Mouse (Mus musculus) thymus, postnatal 4 days (tissue): Measurements from ENCODE around the gene Olfr69.
"Not testable (repeated sequence)": the region's sequence is repeated elsewhere in the genome, so short reads cannot be mapped to it uniquely, and the experiment has no call there.

ENCODE experiments used
- DNase-seq: peaks from one replicate; pipeline ENCODE4 v3.0.0; 2021

Olfr69 gene

GRCm38 (mm10) chr7:103771494-103771893, at the start of gene Olfr69:
Gene Olfr69, minus strand, starts transcription at chr7:103771594.
- no peak for DNase-seq

DNA sequence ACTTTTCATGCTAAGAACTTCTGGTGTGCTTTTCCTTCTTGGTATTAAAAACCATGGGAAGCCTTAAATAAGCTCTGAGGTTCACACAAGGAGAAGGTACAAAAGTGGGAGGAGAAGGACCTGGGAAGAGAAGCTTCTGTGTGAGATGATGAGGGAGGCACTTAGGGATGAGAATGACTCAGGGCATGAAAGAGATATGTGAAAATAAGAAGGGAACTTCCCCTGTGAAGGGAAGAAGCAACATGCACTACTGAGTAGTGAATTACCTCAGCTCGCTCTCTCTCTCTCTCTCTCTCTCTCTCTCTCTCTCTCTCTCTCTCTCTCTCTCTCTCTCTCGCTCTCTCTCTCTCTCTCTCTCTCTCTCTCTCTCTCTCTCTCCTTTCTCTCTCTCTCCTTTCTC, 43.7 kb upstream of the Olfr69 start:
- DNase-seq, result not testable (repeated sequence)

GRCm38 (mm10) chr7:103813766-103814165, 42.4 kb upstream of the Olfr69 start, which contains the start of gene Hbb-bt:
Gene Hbb-bt, minus strand, starts transcription at chr7:103813996.
- DNase-seq, result no peak

- DNase-seq, result not testable (repeated sequence)
These were observed 41.8 kb upstream of the Olfr69 start for GRCm38 (mm10) chr7:103813152-103813551.

DNA sequence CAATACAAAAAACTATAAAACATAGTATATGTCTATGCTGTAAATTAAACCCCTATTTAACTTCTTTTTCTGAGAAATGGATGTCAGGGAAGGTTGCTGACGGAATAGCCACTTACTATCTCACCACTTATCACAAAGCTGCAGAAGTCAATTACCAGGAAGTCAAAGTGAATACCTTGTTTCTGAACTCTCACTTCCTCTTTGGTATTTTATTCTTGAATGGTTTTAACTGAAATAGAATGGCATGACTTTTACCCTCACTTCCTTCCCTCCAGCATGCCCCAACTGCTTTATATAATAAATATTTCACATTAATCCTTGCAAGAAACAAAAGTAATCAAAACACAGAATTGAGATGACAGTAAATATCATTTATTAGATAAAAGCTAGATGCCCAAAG, 40.8 kb upstream of the Olfr69 start:
- no peak for DNase-seq

GRCm38 (mm10) chr7:103811223-103811845, 39.9 kb upstream of the Olfr69 start:
- DNase-seq, result no peak

- DNase-seq, result no peak
These were observed 39.4 kb upstream of the Olfr69 start for GRCm38 (mm10) chr7:103810746-103811145.

DNA sequence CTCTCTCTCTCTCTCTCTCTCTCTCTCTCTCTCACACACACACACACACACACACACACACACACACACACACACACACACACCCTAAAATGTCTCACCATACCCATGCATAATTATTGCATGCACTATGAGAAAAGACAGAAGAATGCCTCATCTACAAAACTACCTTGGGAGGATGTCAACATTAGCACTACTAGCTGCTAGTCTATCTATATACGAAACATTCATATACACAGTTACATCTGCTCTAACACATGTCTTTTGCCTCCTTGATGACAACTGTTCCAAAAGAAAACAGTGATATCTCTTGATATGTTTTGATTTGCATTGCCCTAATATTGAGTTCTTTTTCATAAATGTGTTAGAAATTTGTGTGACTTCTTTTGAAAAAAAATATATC, 38.9 kb upstream of the Olfr69 start:
- no peak for DNase-seq

- DNase-seq, result no peak
These were observed 38.4 kb upstream of the Olfr69 start for GRCm38 (mm10) chr7:103809801-103810155.

DNA sequence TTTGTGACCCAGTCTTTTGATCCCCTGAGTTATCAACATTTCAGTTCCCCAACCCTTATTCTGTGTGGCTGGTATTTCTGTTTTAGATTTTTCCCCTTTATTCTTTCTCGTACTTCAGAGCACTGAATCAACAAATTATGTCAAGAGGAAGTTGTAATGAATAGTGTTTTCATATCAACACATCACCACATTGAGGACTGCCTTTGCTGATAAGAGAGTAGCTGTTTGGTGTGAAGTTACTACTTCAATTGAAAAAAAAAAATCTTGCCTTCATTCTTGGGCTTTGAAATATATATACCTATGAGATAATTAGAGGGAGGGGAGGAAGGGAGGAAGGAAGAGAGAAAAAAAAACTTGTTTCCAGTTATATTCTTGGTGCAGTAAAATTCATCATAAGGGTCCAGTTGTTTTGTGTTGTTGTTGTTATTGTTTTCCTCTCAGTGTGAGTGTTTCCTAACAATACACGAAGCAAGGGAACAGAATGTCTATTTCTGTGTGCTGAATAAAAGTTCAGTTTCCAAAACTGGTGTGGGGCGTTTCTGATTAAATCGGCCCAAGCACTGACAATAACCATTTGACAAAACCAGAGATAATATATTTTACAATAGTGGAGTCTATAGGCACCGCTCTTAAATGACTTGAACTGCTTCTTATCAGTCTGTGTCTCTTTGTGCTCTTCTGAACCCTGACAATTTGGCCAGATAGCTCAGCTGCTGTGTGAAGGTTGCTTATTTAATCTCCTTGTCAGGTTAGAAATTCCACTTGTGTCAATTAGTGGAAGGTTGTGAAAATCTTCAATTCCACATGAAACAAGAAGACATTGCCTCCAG, 37.8 kb upstream of the Olfr69 start:
- no peak for DNase-seq

DNA sequence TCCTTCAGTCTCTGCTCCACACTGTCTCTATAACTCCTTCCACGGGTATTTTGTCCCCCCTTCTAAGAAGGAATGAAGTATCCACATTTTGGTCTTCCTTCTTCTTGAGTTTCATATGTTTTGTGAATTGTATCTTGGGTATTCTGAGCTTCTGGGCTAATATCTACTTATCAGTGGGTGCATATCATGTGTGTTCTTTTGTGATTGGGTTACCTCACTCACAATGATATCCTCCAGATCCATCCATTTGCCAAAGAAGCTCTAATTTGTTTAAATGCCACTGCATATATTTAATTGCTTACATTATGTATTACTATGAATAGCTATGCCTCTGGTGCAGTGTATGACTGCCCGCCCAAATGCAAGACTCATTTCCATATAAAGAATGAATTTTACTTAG, 36.7 kb upstream of the Olfr69 start:
- not testable (repeated sequence) for DNase-seq

GRCm38 (mm10) chr7:103806856-103807255, 35.5 kb upstream of the Olfr69 start:
- DNase-seq, result peak; percentile 9

DNA sequence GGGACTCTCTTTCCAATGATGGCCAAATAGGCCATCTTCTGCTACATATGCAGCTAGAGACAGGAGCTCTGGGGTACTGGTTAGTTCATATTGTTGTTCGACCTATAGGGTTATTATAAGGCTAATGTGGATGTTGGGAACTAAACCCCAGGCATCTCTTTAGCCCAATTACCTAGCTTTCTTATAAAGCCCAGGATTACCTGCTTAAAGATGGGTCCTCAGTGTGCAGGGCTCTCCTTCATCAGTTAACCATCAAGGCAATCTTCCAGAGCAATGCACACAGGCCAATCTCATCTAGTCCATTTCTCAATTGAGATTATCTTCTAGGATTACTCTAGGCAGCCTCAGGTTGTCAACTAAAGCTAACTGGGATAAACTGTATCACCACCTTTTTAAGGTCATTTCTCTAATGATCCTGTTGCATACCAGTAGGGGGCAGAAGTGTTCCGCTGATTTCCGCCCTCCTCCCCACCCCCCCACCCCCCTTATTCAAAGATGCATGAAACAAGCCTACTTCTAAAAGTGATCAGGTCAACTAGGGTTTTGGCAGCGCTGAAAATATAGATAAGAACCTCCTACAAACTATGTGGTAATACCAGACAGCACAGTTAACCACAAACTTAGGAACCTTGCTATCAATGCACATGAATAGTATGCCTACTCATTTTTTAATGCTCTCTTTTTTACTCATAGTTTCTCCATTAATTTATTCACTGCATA, 21.4 kb upstream of the Olfr69 start:
- DNase-seq, result no peak

DNA sequence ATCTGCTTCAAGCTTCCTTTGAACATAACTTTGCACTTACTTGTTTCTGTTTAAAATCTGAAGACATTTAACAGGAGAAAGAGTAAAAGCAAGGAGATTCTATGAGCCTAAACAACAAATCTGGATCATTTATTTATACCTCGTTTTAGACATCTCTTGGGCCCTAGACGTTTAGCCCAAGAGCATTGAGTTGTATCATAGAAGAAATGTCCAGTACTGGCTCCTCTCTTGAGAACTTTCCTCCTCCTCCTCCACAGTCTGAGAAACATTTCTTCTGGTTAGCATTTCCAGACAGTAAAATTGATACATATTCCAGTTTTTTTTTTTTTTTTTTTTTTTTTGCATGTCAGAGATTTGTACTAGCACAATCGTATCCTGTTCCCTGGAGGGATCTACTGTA, 20.3 kb upstream of the Olfr69 start, which contains the start of gene Olfr67:
Gene Olfr67 (minus strand): TSS at position 101 of the 400 bp plus-strand sequence.
- DNase-seq, result no peak

DNA sequence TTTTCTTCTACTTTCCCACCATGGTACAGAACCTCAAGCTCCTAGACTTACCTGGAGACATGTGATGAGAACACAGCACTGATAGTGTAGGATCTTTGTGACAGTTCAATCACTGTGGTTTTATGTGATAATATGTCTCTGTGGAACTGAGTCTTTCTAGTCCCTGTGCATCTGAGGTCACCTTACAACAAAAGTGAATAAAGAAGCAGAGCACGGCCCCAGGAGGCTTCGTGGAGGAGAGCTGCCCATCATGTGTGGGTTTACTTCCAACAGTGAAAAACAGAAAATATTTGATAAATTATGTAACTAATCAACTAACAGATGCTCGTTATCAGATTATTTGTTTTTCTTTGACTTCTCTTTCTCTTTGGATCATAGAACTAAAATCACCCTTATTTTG, 8.2 kb upstream of the Olfr69 start, which contains the start of gene Olfr68:
Gene Olfr68 (minus strand): TSS at position 101 of the 400 bp plus-strand sequence.
- no peak for DNase-seq

DNA sequence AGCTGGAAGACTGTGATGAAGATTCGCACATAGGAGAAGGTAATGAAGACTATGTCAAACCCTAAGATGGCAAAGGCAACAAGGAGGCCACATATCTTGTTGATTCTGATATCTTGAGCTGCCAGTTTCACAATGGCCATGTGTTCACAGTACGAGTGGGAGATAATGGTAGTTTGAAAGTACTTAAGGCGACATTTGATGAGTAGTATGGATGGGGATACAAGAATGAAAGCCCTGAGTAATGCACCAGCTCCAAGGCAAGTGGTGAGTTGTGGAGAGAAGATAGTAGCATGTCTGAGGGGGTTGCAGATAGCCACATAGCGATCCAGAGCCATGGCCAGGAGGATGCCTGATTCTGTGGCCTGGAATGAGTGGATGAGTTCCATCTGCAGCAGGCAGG, 6.3 kb upstream of the Olfr69 start:
- not testable (repeated sequence) for DNase-seq

- DNase-seq, result not testable (repeated sequence)
These were observed 3.7 kb downstream of the Olfr69 start for GRCm38 (mm10) chr7:103767687-103768086.

DNA sequence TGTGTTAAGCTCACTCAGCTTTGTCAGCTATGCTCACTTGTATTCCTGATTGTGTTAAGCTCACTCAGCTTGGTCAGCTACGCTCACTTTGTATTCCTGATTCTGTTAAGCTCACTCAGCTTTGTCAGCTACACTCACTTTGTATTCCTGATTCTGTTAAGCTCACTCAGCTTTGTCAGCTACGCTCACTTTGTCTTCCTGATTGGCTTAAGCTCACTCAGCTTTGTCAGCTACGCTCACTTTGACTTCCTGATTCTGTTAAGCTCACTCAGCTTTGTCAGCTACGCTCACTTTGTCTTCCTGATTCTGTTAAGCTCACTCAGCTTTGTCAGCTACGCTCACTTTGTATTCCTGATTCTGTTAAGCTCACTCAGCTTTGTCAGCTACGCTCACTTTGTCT, 9.2 kb downstream of the Olfr69 start:
- DNase-seq, result not testable (repeated sequence)

DNA sequence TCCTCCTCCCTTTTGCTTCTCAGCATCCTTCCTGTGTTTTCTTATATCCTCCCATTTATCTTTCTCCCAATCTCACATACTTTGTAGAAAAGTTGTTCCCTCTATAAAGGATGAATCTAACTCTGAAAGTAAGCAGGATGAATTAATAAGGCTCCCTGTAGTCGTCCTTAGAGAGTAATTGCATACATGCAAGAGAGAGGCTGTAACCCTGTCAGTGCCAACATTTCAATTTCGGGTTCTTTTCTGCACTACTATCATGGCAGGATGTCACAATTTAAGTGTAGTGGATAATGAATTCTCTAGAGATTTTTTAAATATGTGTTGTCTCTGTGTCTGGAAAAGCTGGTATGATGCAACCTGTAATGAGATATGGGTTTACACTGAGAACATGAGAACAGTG, 14.2 kb downstream of the Olfr69 start, which contains the start of gene Olfr630:
Gene Olfr630 (minus strand): TSS at position 101 of the 400 bp plus-strand sequence.
- no peak for DNase-seq

DNA sequence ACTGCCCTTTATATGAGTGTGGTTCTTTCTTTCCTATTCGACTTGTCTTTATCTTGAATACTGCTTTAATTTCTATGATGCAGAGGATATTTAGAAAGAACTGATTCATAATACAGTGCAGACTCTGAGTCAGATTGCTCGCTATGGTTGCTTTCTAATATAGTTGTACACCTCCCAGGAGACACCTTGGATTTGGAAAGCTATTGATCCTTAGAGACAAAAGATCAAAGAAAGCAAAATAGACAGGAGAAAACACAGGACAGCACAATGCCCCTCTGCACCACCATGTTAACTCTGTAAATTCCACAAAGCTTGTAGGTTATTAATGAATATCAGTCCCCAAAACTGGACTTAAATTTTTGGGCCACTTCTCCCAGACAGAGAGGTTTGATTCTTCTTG, 26.6 kb downstream of the Olfr69 start, which contains the start of gene Olfr629:
Gene Olfr629 (minus strand): TSS at position 101 of the 400 bp plus-strand sequence.
- DNase-seq, result no peak

GRCm38 (mm10) chr7:103730074-103730473, 41.3 kb downstream of the Olfr69 start, which contains the start of gene Olfr628:
Gene Olfr628, plus strand, starts transcription at chr7:103730374.
- no peak for DNase-seq

GRCm38 (mm10) chr7:103716398-103716797, 55.0 kb downstream of the Olfr69 start:
- not testable (repeated sequence) for DNase-seq
